In genomic region chr9:61319721-61320120, GRCm38 (mm10) we compare ENCODE assay signal across 13 mouse cellular contexts. TPM values are rescaled to one million over a fixed set of nuclear protein-coding genes. Genes with fewer than 3 reads are reported as not detected.
A peak's percentile ranks its signal among the peaks of the same experiment; 100 is the strongest.
DNase-seq lines count a peak whose midpoint lies in the region; TF ChIP-seq lines count a peak whose summit lies in the region.
"Had no signal": no experiment of that assay in that cellular context is flagged by ENCODE, and none has a peak within 500 bp of the region (broad histone marks: within the 10 kb centered on the region; RNA-seq: fewer than 3 reads in every experiment).

No protein-coding gene starts in this region.

- H3K4me3 ChIP-seq in gastrocnemius, adult 2 months: no peak overlapping the region
- H3K4me3 ChIP-seq: embryonic facial prominence, embryonic 13.5 days; heart, embryonic 12.5 days; liver, embryonic 13.5 days; myocyte had no signal

- H3K27ac ChIP-seq in gastrocnemius, adult 2 months: no peak overlapping the region
- H3K27ac ChIP-seq: embryonic facial prominence, embryonic 13.5 days; liver, embryonic 13.5 days; macrophage had no signal

- peak; percentile 49 for DNase-seq in gastrocnemius, adult 2 months
- no peak for DNase-seq in gastrocnemius, postnatal 10 days
- DNase-seq in layer of hippocampus, adult 9-11 months: peak; percentile 44
- DNase-seq in layer of hippocampus, postnatal 36 days: no peak
- peak; percentile 86 for DNase-seq in adrenal gland, postnatal 36 days
- peak; percentile 22 for DNase-seq in skeletal muscle tissue, adult 2 months (ENCODE audit: low read depth, low spot score)
- DNase-seq in spleen, adult 18-20 months: no peak
- DNase-seq: liver, embryonic 13.5 days; thymus, postnatal 14 days had no signal

- intact Hi-C loops in gastrocnemius, adult 2 months (cut with DNase I): loop anchor here (10.0 kb wide), 1 partner anchor 575 kb away; no protein-coding TSS in a partner anchor

- TF ChIP-seq CTCF in gastrocnemius, adult 2 months (IDR thresholded peaks at IDR 0.05): no peak

RNA-seq across cellular contexts. Expression of gene Tle3, which starts 52.4 kb away (rescaled TPM):
- total RNA-seq in gastrocnemius, adult 2 months (2021): 10 to 100 TPM in 1 of 2 experiments, 1 to 10 TPM in 1; 4.7 to 12.9 TPM
- total RNA-seq in gastrocnemius, postnatal 10 days (2021): 10 to 100 TPM; 20.5 to 25.6 TPM
- 10 to 100 TPM; 51.5 to 53.2 TPM for total RNA-seq in layer of hippocampus, postnatal 36 days (2021)
- 100 to 1,000 TPM; 121 to 144 TPM for total RNA-seq in adrenal gland, postnatal 36 days (2021)

Comparison
In these comparisons a context has a peak if more than half of its experiments do, and no peak if none do; other contexts are left out.
1. DNase-seq: peak in gastrocnemius, adult 2 months (single experiment), layer of hippocampus, adult 9-11 months (single experiment), adrenal gland, postnatal 36 days (2 of 2) and skeletal muscle tissue, adult 2 months (single experiment); none in gastrocnemius, postnatal 10 days (single experiment), layer of hippocampus, postnatal 36 days (0 of 2) and spleen, adult 18-20 months (0 of 2).